Mouse (Mus musculus) layer of hippocampus, postnatal 14 days (tissue): ENCODE measurements around the gene Slit3. TPM values are rescaled to one million over a fixed set of nuclear protein-coding genes. Genes with fewer than 3 reads are reported as not detected.

Experiments
- DNase-seq, 2 experiments: peaks; one replicate each; pipeline ENCODE4 v3.0.0; 2021 to 2022; ENCODE audit warnings: low spot score in 2 of 2, mixed read lengths in 1 of 2
- total RNA-seq, 2 experiments: library from RNA; stranded (reverse); gene quantifications; 2 replicates each; pipeline ENCODE4 v1.2.3; 2021

The Slit3 gene
- total RNA-seq, 2 experiments from 2014 or later, result 109 to 110 TPM

DNA sequence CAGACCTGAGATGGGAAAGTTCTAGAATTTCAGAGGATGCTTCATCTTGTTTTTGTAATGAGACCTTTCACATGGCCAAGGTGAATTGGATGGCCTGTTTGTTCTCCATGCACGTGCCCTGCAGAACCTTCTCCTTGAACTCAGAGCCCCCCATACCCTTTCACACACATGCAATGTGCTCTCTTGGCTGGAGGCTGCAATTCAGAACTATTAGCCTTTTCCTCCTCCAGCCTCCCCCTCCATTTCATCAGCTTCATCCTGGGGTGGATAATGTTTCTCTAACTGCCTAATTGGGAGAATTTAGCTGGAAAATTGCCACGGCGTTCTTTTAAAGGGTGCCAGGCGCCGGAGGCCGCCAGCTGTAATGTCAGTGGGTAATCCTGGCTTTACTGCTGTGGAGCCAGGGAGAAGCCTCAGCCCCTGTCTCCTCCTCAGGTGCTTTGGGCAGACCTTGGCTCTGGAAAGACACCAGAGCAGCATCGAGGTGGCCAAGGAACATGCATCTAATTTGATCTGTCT, 178.9 kb downstream of the Slit3 start:
- DNase-seq, result no peak

DNA sequence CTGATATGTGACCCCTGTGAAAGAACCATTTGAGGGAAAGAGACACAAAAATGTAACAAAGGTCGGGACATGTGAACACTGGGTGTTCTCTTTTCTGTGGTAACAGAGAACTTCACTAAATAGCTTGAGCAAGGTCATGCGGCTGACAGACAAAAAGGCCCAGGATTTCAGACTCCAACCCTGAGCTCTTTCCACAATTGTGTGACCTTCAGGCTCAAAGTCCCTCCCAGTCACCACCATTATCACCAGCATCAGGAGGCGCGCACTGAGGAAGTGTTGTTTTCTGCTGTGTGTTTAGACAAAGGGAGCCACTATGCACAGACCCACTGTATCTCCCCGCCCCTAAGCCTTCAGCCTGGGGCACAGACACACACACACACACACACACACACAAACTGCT, 181.2 kb downstream of the Slit3 start:
- DNase-seq, result no peak

DNA sequence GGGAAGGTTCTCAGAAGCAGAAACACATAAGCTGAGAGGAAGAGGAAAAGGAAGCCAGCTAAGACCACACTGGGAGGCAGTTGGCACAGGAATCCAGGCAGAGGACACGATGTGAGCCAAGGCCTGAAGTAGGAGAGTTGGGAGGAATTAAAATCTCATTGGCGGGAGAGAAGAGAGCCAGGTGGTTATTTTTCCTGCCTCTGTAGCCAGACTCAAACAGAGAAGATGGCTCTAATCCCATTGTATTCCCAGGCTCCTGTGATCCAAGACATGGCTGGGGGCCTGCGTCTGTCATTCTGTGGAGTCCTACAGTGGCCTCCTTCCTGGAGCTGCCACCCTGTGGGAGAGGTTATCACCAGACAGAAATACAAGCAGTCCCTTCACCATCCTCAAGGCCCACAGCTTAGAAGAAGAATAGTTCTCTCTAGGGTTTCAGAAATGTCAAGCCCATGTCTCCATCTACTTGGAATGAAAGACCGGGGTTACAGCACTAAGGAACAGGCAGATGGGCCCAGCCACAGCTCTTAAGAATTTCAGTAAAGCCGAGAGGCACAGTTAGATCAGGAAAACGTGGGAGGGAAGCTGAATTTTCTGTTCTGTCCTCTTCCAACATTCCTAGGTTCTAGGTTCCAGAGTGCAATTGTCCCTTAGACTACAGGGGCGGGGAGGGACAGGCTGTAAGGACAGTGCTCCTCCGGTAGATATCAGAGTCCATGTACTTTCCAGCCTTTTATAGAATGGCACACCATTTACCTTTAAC, 183.4 kb downstream of the Slit3 start:
- DNase-seq, result no peak

DNA sequence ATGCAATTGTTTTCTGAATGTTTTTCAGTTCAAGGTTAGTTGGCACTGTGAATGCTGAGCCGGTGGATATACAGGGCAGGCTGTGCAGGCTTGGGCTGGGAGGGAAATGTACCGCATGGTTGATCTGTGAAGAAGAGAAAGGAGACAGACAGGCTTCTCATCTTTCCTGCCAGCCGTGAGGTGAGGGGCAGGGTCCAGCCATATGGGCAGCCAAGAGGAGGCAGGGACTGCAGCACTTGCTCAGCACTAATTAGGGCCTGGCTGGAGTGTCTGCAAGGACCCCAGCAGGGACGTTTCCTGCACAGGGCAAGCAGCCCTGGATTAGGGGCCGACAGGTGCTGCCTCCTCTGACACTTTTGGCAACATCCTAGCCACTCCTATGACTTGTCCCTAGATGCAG, 184.1 kb downstream of the Slit3 start:
- no peak for DNase-seq

DNA sequence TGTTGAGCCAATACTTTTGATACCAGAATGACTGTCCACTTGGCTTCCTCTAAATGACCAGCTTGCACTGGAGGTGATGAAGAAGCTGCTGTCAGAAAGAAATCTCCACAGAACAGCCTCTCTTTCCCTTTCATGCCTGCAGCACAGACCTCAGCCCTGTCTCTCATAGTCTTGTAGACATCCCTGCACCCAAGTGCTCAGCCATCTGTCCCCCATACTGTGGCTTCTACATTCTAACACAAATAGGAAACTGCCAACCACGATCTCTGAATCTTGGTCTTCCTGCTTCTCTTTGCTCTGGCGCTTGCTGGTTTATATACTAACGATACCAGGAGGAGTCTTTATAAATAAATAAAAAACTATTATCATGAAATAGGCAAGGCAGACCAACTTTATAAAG, 184.9 kb downstream of the Slit3 start:
- DNase-seq, result peak in 1 of 2 experiments; percentile 60

DNA sequence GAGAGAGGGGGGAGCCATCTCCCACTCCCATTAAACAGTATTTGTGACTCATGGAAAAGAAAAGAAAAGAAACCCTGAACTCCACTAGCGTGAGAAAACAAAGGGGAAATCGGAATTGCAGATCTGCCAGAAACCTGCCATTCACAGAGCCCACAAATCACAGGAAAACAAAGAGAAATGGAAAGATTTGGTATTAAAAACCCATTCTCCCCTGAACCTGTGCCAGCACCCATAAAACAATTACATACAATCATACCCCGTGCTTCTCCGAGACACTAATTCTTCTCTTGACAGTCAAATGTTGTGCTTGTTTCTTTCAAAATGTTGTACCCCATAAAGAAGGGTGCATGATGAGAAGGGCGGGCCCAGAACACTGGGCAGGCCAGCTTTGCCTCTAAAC, 185.9 kb downstream of the Slit3 start:
- no peak for DNase-seq

DNA sequence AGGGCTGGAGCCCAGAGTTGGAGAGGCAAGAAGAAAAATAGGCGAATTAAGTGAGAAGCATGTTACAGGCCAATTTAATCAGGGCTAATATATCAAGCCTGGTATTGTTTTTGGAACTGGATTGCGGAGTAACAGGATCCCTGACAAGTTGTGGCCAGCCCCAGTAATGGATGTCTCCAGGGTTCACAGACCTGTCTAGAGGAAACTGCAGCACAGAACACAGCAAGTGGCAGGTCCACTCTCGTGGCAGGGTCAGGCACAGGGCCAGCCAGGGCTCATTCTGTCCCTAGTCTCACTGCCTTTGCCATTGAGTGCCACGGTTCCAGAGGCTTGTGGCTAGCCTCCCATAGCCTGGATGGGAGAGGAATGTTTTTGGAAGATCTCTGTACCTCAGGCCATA, 187.0 kb downstream of the Slit3 start:
- no peak for DNase-seq

DNA sequence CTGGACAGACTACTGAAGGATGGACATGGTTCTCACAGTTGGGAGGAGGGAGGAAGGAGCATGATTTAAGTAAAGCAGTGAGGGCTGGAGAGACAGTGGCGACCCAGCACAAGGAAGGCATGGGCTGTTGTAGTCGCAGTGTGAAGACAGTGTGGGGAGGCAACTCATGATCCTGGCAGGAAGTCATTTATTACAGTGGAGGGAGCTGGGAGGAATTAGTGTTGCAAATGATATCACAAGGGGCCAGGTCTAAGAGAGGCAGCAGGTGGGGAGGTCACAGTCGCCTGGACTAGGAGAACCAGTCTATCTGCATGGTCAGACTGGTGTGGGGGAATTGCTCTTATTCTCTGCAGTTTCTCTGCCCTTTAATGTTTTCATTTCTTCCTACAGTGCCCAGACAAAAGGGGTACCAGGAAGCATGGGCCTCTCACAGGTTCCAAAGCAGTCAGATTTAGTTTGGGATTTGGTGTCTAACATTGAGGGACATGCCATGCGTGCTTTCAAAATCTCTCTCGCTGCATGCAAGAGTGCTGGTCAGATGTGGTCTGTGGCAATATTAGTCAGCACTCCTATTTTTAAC, 194.5 kb downstream of the Slit3 start:
- DNase-seq, result no peak

DNA sequence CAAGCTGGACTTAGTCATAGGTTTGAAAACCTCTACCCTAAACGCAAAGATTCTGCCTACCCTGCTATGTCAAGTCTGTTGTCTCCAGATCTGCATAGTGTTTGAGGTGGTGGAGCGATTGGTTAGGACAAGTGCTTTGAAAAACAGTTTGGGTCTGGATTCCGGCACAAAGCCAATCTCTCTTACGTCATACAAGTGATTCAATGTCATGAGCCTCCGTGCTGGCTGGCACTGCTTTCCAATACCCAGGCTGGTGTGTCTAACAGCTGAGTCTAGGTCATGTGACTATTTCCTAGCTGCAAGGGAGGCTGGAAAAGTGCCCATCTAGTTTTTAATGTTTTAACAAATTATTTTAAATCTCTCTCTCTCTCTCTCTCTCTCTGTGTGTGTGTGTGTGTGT, 196.2 kb downstream of the Slit3 start:
- DNase-seq, result no peak

DNA sequence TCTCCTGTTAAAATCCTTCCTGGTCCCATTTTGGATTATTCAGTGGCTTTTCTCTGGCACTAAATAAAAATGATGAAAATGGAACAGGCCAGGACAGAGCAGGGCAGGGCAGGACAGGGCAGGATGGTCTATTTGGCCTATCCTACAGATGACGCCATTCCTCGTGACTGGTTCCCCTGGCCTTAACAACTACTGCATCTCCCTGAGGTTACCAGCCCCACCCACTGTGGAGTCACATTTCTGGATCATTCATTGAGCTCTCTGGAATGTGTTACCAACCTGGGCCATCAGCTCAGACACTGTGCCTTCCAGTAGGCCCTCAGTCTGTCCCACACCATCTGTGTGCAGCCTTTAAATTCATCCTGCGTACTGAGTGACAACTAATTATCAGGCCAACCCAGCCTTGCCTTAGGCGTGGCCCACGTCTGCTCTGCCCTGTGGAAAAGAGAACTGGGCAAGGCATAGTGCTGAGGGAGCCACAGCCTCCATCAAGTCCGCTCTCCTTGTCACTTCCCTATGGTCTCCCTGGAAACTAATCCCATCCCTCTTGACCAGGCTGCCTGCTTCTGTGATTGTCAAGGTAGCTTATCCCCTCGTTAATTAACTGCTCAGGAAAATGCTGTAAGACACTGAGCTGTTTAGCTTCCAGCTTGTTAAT, 196.9 kb downstream of the Slit3 start:
- DNase-seq, result no peak

DNA sequence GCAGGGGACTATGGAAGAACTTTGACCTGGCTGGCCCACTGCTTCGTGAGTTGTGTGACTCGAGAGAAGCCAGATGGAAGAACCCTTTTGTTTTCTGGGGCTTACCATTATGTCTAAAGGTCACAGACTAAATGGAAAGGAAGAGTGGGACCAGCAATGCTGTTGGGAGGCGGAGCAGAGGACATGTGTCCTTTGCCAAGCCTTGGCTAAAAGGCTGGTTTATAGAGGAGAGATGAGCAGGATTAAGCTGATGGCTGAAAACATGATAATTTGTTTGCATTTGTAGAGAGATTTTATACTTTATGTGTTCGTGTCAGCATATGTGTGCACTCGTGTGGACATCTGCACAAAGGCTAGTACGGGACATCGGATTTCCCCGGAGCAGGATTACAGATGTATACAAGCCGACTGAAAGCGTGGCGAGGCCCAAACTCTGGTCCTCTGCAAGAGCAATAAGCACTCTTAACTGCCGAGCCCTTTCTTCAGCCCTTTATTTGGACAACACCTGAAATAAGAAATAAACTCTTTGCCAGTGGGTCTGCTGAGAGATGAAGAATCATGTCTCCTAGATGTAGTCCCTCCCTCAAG, 197.5 kb downstream of the Slit3 start:
- no peak for DNase-seq

DNA sequence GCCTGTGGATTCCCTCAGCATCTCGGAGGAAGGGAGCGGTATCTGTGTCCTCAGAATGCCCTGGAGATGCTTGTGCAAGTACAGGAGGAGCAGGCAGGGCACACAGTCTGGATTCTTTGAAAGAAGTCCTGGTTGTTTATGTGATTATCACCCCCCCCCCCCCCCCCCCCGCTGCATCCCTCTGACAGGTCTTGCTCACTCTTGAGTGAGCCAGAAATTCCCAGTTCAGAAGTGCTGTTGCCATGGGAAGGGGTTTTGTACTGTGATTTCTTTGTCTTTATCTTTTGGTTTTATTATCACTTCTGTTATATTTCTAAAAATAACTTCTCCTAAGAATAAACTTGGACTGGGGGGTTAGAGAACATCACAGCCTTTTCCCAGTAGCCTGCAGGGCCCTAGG, 199.5 kb downstream of the Slit3 start:
- DNase-seq, result no peak

DNA sequence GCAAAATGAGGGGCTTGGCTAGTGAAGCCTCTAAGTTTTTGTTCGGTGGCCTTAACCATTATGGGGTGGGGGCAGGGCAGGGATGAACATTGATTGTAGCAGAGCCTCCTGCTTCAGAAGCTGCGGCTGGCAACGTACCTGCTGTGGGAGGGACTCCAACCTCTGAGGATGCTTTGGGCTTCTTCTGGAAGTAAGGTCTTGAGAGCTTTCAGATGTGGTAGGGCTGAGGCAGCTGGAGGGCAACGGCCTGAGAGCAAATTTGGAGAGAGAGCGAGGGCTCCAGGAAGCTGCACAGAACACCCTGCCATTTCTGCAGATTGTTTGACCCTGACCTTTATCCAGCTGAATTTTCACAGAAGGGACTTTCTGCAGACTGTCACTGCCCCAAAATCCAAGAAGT, 203.4 kb downstream of the Slit3 start:
- DNase-seq, result no peak

DNA sequence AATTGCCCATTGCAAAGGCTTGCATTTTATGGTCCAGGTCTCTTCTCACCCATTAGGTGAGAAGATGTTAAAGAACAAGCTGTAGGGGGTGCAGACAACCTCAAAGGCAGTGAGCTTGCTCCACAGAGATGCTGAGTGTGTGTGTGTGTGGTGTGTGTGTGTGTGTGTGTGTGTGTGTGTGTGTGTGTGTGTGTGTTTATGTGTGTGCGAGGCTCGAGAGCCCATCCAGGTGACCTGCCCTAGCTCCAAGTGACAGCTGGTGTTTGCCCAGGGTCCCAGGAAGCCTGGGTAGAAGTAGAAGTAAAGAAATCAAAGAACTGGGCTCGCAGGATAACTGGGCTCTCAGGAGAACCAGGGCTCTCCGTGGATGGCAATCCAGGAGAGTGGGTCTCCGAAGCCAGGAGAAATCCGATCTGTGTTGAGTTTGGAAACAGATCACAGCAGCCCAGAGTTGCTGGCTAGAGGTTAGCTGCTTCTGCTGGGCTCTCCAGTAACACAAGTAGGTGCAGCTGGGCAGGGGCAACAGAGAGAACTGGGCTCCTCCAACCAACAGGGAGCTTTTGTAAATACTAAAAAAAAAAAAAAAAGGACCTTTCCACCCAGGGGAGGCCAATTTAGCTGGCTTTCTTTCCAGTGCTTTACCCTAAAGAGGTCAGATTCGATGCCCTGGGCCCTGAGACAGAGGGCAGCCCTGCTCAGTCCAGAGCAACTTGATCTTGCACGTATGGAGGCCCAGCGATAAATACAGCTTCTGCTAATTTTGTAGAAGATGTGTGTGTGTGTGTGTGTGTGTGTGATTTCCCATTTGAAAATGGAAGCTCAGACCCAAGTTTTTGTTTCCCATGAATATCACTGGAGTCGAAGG, 204.3 kb downstream of the Slit3 start:
- DNase-seq, result no peak

DNA sequence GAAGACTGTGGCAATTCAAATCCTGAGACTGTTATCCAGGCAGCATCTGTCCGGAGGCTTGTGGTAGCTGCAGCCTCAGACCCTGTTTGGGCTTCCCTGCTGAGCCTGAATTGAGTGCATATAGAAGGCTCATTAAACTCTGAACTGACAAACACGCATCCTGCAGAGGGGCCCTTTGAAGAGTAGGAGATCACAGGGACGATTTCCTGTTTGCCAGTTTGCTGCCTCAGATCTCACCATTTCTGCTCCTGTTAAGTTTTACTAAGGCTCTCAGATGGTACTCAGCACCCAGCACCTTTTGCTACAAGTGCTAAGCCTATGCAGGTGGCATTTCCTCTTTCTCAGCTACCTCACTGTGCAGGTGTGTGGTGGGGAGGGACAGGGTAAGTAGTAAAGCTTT, 205.3 kb downstream of the Slit3 start:
- DNase-seq, result no peak

DNA sequence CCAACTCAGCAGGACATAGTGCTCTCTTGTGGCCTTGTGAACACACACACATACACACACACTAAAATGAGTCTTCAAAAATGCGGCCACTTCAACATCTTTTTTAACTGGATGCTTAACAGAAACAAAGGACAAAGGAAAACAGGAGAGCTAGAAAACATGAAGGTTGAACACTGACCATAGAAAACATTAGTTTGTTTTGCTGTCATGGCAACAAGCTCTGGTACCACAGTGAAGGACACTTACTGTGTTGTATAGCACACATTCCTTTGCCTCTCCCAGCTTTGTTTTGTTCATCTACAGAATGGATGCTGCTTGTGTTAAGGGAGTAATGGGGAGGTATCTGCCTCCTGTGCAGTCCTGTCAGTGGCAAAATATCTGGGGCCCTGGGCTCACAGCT, 206.9 kb downstream of the Slit3 start:
- DNase-seq, result no peak

DNA sequence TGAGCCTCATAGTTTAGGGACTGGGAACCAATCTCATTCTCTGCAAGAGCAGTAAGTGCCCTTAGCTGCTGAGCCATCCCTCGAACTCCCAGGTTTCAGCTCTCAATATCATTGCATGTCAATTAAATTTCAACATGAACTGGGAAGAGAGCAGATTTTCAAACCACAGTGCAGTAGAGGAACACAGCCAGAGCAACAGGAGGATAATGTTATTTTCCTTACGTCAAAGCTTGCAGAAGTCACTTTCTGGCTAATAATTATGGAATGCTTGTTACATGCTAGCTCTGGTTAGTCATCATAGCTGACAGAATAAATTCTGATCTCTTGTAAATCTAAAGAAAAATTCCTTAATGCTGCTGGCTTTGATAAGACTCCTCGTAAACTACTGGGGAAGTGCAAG, 210.5 kb downstream of the Slit3 start:
- no peak for DNase-seq

DNA sequence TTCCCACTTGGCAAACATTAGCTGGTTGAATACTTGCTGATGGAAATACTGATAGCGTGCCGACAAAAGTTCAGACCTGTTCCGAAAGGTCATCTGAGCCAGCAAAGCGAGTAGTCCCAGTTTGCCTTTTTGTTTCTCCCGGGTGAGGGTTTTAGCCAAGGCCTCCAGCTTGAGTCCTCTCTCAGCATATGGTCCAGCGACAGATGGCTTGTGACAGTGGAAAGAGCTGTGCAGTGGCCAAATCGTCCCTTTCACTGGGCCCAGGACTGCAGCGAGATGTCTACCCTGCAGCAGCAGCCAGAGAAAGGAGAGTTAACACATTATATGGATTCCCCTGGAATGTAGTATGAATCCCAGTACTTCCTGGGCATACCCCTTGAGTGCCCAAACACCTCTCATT, 215.5 kb downstream of the Slit3 start:
- no peak for DNase-seq

DNA sequence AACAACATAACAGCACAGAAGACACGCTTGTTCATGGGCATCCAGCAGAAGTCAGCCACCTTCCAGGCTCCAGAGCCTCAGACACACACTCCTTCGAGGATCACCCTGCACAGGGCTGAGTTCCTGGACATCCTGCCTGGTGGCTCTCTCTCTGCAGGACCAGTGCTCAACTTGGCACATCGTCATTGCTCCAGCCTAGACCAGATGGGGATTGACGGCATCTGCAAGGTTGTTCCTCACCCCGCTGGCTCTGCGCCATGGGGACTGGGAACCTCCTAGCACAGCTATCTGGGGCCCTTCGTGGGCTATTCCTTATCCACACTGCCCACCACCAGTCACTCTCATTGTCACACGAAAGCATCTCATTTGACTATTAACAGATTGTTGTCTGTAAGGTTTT, 216.5 kb downstream of the Slit3 start:
- no peak for DNase-seq

DNA sequence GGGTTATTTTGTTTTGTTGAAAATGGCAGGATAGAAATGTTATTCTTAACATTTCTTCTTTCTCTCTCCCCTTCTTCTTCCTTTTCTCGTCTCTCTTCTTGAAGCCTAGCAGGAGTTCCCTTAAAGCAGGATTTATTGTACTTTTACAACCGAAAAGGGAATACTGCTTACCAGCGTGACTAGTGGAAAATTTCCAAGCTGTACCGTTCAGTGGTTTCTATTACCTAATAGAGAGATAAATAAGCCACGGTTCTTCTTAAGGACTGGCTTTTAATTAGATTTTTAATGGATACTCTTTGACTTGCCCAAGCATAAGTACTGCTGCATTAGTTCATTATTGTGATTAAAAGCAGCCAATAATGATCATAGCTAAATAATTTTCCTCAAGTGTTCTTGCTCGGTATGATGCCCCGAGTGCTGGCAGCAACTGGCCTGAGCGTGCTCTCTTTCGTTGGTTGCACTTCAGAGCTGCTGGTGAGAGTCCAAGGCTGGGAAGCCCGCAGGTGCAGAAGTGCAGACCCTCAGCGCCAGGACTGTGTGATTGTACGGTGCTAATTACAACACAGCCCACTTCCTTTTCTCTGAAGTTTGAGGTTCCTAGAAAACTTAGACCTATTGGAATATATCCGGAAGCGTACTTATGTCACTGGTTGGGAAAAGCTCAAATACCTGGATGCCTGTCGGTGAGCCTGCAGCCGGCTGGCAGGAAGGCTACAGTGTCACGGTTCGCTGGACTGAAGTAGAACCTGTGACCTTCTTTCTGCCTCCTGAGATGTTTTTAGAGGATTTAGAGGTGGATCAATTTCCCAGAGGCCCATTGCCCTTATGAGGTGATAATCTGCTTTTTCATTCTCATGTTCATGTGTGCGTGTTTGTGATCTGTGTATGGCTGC, 217.1 kb downstream of the Slit3 start:
- DNase-seq, result no peak
